Mouse (Mus musculus) hindbrain, embryonic 12.5 days (tissue): ENCODE results near the gene Xkr8. TPM values are rescaled to one million over a fixed set of nuclear protein-coding genes. Genes with fewer than 3 reads are reported as not detected.
"Not testable (repeated sequence)": the region's sequence is repeated elsewhere in the genome, so short reads cannot be mapped to it uniquely, and the experiment has no call there.

Source experiments
- ATAC-seq: fragments of 200-750 bp; cut with Nextera tagmentation; 2 replicates; pipeline ENCODE4 v1.8.0; 2017; ENCODE audit warnings: moderate TSS enrichment; ENCODE audit not compliant: low FRiP score
- H3K27ac ChIP-seq: fragments of 300-500 bp; sonication (generic); 2 replicates; pipeline ENCODE4 v1.5.1; 2016; ENCODE audit warnings: mild to moderate bottlenecking
- H3K27me3 ChIP-seq: fragments of 300-500 bp; sonication (generic); 2 replicates; pipeline ENCODE4 v1.6.1; 2016; ENCODE audit warnings: mild to moderate bottlenecking
- H3K36me3 ChIP-seq: fragments of 300-500 bp; sonication (generic); 2 replicates; pipeline ENCODE4 v1.6.1; 2016; ENCODE audit warnings: mild to moderate bottlenecking
- H3K4me1 ChIP-seq: fragments of 300-500 bp; sonication (generic); 2 replicates; pipeline ENCODE4 v1.6.1; 2016
- H3K4me2 ChIP-seq: fragments of 300-500 bp; sonication (generic); replicated peaks from 2 replicates; pipeline ENCODE4 v1.6.1; 2016; ENCODE audit warnings: mild to moderate bottlenecking
- H3K4me3 ChIP-seq: fragments of 300-500 bp; sonication (generic); 2 replicates; pipeline ENCODE4 v1.5.1; 2016; ENCODE audit warnings: mild to moderate bottlenecking
- H3K9ac ChIP-seq: fragments of 300-500 bp; sonication (generic); 2 replicates; pipeline ENCODE4 v1.6.1; 2016; ENCODE audit warnings: mild to moderate bottlenecking, moderate library complexity
- H3K9me3 ChIP-seq: fragments of 300-500 bp; sonication (generic); replicated peaks from 2 replicates; pipeline ENCODE4 v1.6.1; 2016; ENCODE audit warnings: mild to moderate bottlenecking
- WGBS: fragments of 180-500 bp; shearing (Covaris S2); methylation state at CpG from one replicate; pipeline ENCODE4 v1.1.7; 2016; 5-methylcytosine and 5-hydroxymethylcytosine counted together
- polyA plus RNA-seq: library from polyadenylated mRNA; unstranded; fragments of >200 nt; fragmentation: Nextera tagmentation; extraction: Ambion mirVana; gene quantifications from 2 replicates; pipeline ENCODE4 v1.2.1, GENCODE M21; 2016

The Xkr8 gene
- polyA plus RNA-seq = 4.6 and 5.8 TPM in 2 replicates

- WGBS = 3% methylated on average over 34 of the region's 34 CpGs
- Histone ChIP-seq H3K27ac (0 out of 2 replicates have a peak within 1 kb of the TSS, but pooled peaks have one; percentile 1), H3K4me1 (peaks cover 11% of the 10 kb centered on the region), H3K27me3 (no peaks in the 10 kb centered on the region), H3K9ac (peak within 1 kb of the TSS; percentile 60), H3K4me2 (peak within 1 kb of the TSS; percentile 83), H3K4me3 (peak within 1 kb of the TSS; percentile 51), H3K36me3 (peaks cover 7% of the 10 kb centered on the region), H3K9me3 (no peaks in the 10 kb centered on the region)
- ATAC-seq = peak; percentile 97
These were observed at the start of gene Xkr8 for GRCm38 (mm10) chr4:132732148-132732684. Xkr8 (minus strand) TSS chr4:132732546.

- Histone ChIP-seq H3K4me2 (no peak overlapping the region), H3K9me3 (no peaks in the 10 kb centered on the region), H3K27ac (no peak overlapping the region), H3K4me3 (no peak overlapping the region), H3K36me3 (peaks cover 42% of the 10 kb centered on the region), H3K27me3 (no peaks in the 10 kb centered on the region), H3K9ac (no peak overlapping the region), H3K4me1 (no peaks in the 10 kb centered on the region)
- ATAC-seq = no peak
- WGBS = 90% methylated on average over 4 of the region's 4 CpGs
These were observed 47.9 kb upstream of the Xkr8 start for GRCm38 (mm10) chr4:132780288-132780687.

- H3K27me3 ChIP-seq = no peaks in the 10 kb centered on the region
- WGBS = 94% methylated on average over 6 of the region's 6 CpGs
- no peak overlapping the region for H3K27ac ChIP-seq
- no peak for ATAC-seq
- H3K9me3 ChIP-seq = no peaks in the 10 kb centered on the region
- no peak overlapping the region for H3K9ac ChIP-seq
- H3K4me3 ChIP-seq = no peak overlapping the region
- peaks cover 56% of the 10 kb centered on the region for H3K36me3 ChIP-seq
- H3K4me2 ChIP-seq = no peak overlapping the region
- H3K4me1 ChIP-seq = no peaks in the 10 kb centered on the region
These were observed 46.3 kb upstream of the Xkr8 start for GRCm38 (mm10) chr4:132778562-132779201.

- no peaks in the 10 kb centered on the region for H3K9me3 ChIP-seq
- ATAC-seq = no peak
- H3K27ac ChIP-seq = no peak overlapping the region
- WGBS = 89% methylated on average over 5 of the region's 5 CpGs
- no peak overlapping the region for H3K4me3 ChIP-seq
- H3K4me1 ChIP-seq = no peaks in the 10 kb centered on the region
- no peaks in the 10 kb centered on the region for H3K27me3 ChIP-seq
- peaks cover 72% of the 10 kb centered on the region for H3K36me3 ChIP-seq
- H3K9ac ChIP-seq = no peak overlapping the region
- no peak overlapping the region for H3K4me2 ChIP-seq
These were observed 44.4 kb upstream of the Xkr8 start for GRCm38 (mm10) chr4:132776764-132777163.

- Histone ChIP-seq H3K27me3 (no peaks in the 10 kb centered on the region), H3K27ac (no peak overlapping the region), H3K4me3 (no peak overlapping the region), H3K4me2 (no peak overlapping the region), H3K9ac (no peak overlapping the region; the same call in 1 of the 2 replicates), H3K36me3 (peaks cover 87% of the 10 kb centered on the region), H3K4me1 (no peaks in the 10 kb centered on the region), H3K9me3 (no peaks in the 10 kb centered on the region)
- 91% methylated on average over 3 of the region's 3 CpGs for WGBS
- ATAC-seq = no peak
These were observed 42.6 kb upstream of the Xkr8 start for GRCm38 (mm10) chr4:132774905-132775304.

- Histone ChIP-seq H3K27ac (no peak overlapping the region), H3K4me2 (no peak overlapping the region), H3K9me3 (no peaks in the 10 kb centered on the region), H3K9ac (no peak overlapping the region), H3K27me3 (no peaks in the 10 kb centered on the region), H3K4me3 (no peak overlapping the region), H3K36me3 (peaks cover 60% of the 10 kb centered on the region), H3K4me1 (peaks cover 12% of the 10 kb centered on the region)
- 93% methylated on average over 9 of the region's 9 CpGs for WGBS
- ATAC-seq = no peak
These were observed 39.4 kb upstream of the Xkr8 start for GRCm38 (mm10) chr4:132771776-132772175.

- peaks cover 27% of the 10 kb centered on the region for H3K36me3 ChIP-seq
- under 1% methylated on average over 71 of the region's 71 CpGs for WGBS
- peaks cover 12% of the 10 kb centered on the region for H3K4me1 ChIP-seq
- peak; percentile 97 for ATAC-seq
- peak within 1 kb of the TSS; percentile 48; the same call in 1 of the 2 replicates for H3K27ac ChIP-seq
- no peaks in the 10 kb centered on the region for H3K9me3 ChIP-seq
- H3K9ac ChIP-seq = peak within 1 kb of the TSS; percentile 68
- peak within 1 kb of the TSS; percentile 87 for H3K4me3 ChIP-seq
- no peaks in the 10 kb centered on the region for H3K27me3 ChIP-seq
- peak within 1 kb of the TSS; percentile 92 for H3K4me2 ChIP-seq
These were observed 35.8 kb upstream of the Xkr8 start, which contains the start of gene Rpa2 for GRCm38 (mm10) chr4:132767914-132768876. Rpa2 (plus strand) TSS chr4:132768332.

- not testable (repeated sequence) for H3K9me3 ChIP-seq, H3K9ac ChIP-seq, H3K4me1 ChIP-seq, H3K4me2 ChIP-seq, H3K36me3 ChIP-seq, H3K4me3 ChIP-seq, ATAC-seq, H3K27me3 ChIP-seq, H3K27ac ChIP-seq
- WGBS = 89% methylated on average over 3 of the region's 3 CpGs
These were observed 30.8 kb upstream of the Xkr8 start for GRCm38 (mm10) chr4:132763125-132763524.

GRCm38 (mm10) chr4:132762602-132763001 is 30.3 kb upstream of the Xkr8 start:
- H3K4me2 ChIP-seq = no peak overlapping the region
- peaks cover 6% of the 10 kb centered on the region for H3K27me3 ChIP-seq
- H3K36me3 ChIP-seq = no peaks in the 10 kb centered on the region
- H3K4me1 ChIP-seq = no peaks in the 10 kb centered on the region
- H3K9me3 ChIP-seq = no peaks in the 10 kb centered on the region
- no peak overlapping the region for H3K27ac ChIP-seq
- H3K9ac ChIP-seq = no peak overlapping the region
- WGBS = 76% methylated on average over 6 of the region's 6 CpGs
- no peak overlapping the region for H3K4me3 ChIP-seq
- ATAC-seq = no peak

- H3K4me2 ChIP-seq = no peak overlapping the region
- H3K27ac ChIP-seq = no peak overlapping the region
- ATAC-seq = no peak
- H3K36me3 ChIP-seq = no peaks in the 10 kb centered on the region
- no peak overlapping the region for H3K4me3 ChIP-seq
- H3K9me3 ChIP-seq = no peaks in the 10 kb centered on the region
- H3K9ac ChIP-seq = no peak overlapping the region
- peaks cover 21% of the 10 kb centered on the region for H3K27me3 ChIP-seq
- H3K4me1 ChIP-seq = peaks cover 5% of the 10 kb centered on the region; the same call in 1 of the 2 replicates
- WGBS = 86% methylated on average over 3 of the region's 3 CpGs
These were observed 27.9 kb upstream of the Xkr8 start for GRCm38 (mm10) chr4:132760296-132760695.

- H3K4me2 ChIP-seq = no peak overlapping the region; the same call in 1 of the 2 replicates
- no peak overlapping the region for H3K9ac ChIP-seq
- H3K4me1 ChIP-seq = peaks cover 5% of the 10 kb centered on the region; the same call in 1 of the 2 replicates
- H3K36me3 ChIP-seq = no peaks in the 10 kb centered on the region
- peaks cover 21% of the 10 kb centered on the region for H3K27me3 ChIP-seq
- no peak overlapping the region for H3K27ac ChIP-seq
- no peak for ATAC-seq
- WGBS = 91% methylated on average over 7 of the region's 7 CpGs
- no peak overlapping the region for H3K4me3 ChIP-seq
- H3K9me3 ChIP-seq = no peaks in the 10 kb centered on the region
These were observed 25.4 kb upstream of the Xkr8 start for GRCm38 (mm10) chr4:132757633-132758351.
